Mouse (Mus musculus) limb, embryonic 14.5 days (tissue): Measurements from ENCODE around the gene Rps6ka5. TPM values are rescaled to one million over a fixed set of nuclear protein-coding genes. Genes with fewer than 3 reads are reported as not detected.

Source experiments
- ATAC-seq: fragments of 200-750 bp; cut with Nextera tagmentation; 2 replicates; pipeline ENCODE4 v1.8.0; 2017; ENCODE audit warnings: low read depth, moderate number of reproducible peaks, moderate TSS enrichment; ENCODE audit not compliant: low FRiP score
- DNase-seq: peaks from one replicate; pipeline ENCODE4 v3.0.0-alpha.2; 2015; ENCODE audit warnings: low spot score
- H3K27ac ChIP-seq: fragments of 300-500 bp; sonication (generic); replicated peaks from 2 replicates; pipeline ENCODE4 v1.5.1; 2014; ENCODE audit warnings: low read depth, mild to moderate bottlenecking, low read length, moderate library complexity, mixed read lengths
- H3K27me3 ChIP-seq: fragments of 300-500 bp; sonication (generic); 2 replicates; pipeline ENCODE4 v1.6.1; 2014; ENCODE audit warnings: low read length, mixed read lengths; ENCODE audit not compliant: control insufficient read depth, insufficient read depth
- H3K36me3 ChIP-seq: fragments of 300-500 bp; sonication (generic); 2 replicates; pipeline ENCODE4 v1.6.1; 2014; ENCODE audit warnings: mild to moderate bottlenecking, low read length, moderate library complexity, mixed read lengths; ENCODE audit not compliant: control insufficient read depth, insufficient read depth
- H3K4me1 ChIP-seq: fragments of 300-500 bp; sonication (generic); 2 replicates; pipeline ENCODE4 v1.6.1; 2014; ENCODE audit warnings: antibody characterized with exemption, low read length, mixed read lengths; ENCODE audit not compliant: control insufficient read depth, insufficient read depth
- H3K4me2 ChIP-seq: fragments of 300-500 bp; sonication (generic); replicated peaks from 2 replicates; pipeline ENCODE4 v1.6.1; 2014; ENCODE audit warnings: low read depth, mild to moderate bottlenecking, low read length, moderate library complexity; ENCODE audit not compliant: severe bottlenecking
- H3K4me3 ChIP-seq: fragments of 300-500 bp; sonication (generic); replicated peaks from 2 replicates; pipeline ENCODE4 v1.5.1; 2014; ENCODE audit warnings: low read length
- H3K9ac ChIP-seq: fragments of 300-500 bp; sonication (generic); 2 replicates; pipeline ENCODE4 v1.6.1; 2014; ENCODE audit warnings: mild to moderate bottlenecking, low read depth, low read length, moderate library complexity; ENCODE audit not compliant: severe bottlenecking
- H3K9me3 ChIP-seq: fragments of 300-500 bp; sonication (generic); 2 replicates; pipeline ENCODE4 v1.6.1; 2016; ENCODE audit warnings: low read length; ENCODE audit not compliant: control insufficient read depth
- POLR2A ChIP-seq: fragments of 200-500 bp; IDR thresholded peaks from 2 replicates; pipeline ENCODE4 v1.8.0; 2012; ENCODE audit warnings: inconsistent platforms, mild to moderate bottlenecking, moderate library complexity, borderline replicate concordance; ENCODE audit not compliant: insufficient read depth, insufficient read length; ENCODE audit errors: extremely low read depth
- WGBS: fragments of 180-500 bp; shearing (Covaris S2); extraction: QIAGEN DNeasy Blood & Tissue Kit; methylation state at CpG from one replicate; pipeline ENCODE4 v1.1.7; 2014; 5-methylcytosine and 5-hydroxymethylcytosine counted together
- polyA plus RNA-seq, 2 experiments: library from polyadenylated mRNA; depleted of rRNA in 1 of 2; stranded (reverse) in 1 of 2; unstranded in 1 of 2; fragments of >200 nt; fragmentation: Nextera tagmentation in 1 of 2; extraction: Ambion mirVana in 1 of 2; gene quantifications; 2 replicates each; pipeline versions ENCODE4 v1.2.1 to v1.2.3; 2012 to 2014

Rps6ka5 gene
- polyA plus RNA-seq, 2 experiments, result 4.4 to 5.7 TPM

DNA sequence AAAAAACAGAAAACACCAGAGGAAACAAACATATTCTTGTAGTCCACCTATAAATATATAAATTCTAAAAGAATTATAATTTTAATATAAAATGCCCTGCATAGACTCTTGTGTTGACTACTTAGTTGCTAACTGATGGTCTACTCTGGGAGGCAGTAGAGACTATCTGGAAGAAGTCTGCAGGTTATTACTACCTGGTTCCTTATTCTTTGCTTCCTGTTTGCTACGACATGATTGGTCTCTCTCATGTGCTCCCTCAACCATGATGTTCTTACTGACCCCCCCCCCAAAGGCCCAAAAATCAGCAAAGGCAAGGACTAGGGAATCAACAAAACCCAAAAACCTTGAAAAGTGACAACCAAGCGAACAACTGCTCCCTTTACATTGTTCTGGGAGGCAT, 66.7 kb downstream of the Rps6ka5 start:
- H3K4me2 ChIP-seq, result no peak overlapping the region
- no peaks in the 10 kb centered on the region for H3K4me1 ChIP-seq
- H3K27me3 ChIP-seq, result no peaks in the 10 kb centered on the region
- no peaks in the 10 kb centered on the region for H3K36me3 ChIP-seq
- TF ChIP-seq POLR2A, result no peak
- DNase-seq, result no peak
- no peaks in the 10 kb centered on the region for H3K9me3 ChIP-seq
- H3K27ac ChIP-seq, result no peak overlapping the region
- no peak overlapping the region for H3K9ac ChIP-seq
- H3K4me3 ChIP-seq, result no peak overlapping the region
- 90% methylated on average over 2 of the region's 2 CpGs for WGBS
- no peak for ATAC-seq

DNA sequence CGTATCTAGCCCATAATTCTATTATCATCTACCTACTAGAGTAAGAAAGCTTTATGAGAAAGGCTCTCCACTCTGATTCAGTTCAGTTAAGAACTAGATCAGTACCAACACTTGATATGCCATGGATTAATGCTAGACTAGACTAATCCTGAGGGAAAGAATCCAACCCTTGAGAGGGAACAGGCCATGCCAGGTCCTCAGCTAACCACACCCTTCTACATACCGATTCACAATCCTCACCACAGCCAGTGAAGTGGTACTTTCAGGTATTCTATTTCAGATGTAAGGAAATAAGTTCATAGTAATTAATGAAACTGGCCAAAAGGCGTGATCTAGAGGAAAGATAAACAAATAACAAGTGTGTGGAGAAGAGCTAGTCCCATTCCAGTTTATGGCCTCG, 70.8 kb downstream of the Rps6ka5 start:
- no peak for TF ChIP-seq POLR2A
- no peak overlapping the region for H3K4me2 ChIP-seq
- H3K27me3 ChIP-seq, result no peaks in the 10 kb centered on the region
- ATAC-seq (no peak), DNase-seq (no peak)
- 0 out of 2 replicates have a peak, but pooled peaks cover 4% of the 10 kb centered on the region for H3K36me3 ChIP-seq
- 85% methylated on average over 4 of the region's 4 CpGs for WGBS
- no peak overlapping the region for H3K4me3 ChIP-seq
- H3K9me3 ChIP-seq, result no peaks in the 10 kb centered on the region
- H3K27ac ChIP-seq, result no peak overlapping the region
- H3K9ac ChIP-seq, result no peak overlapping the region
- no peaks in the 10 kb centered on the region for H3K4me1 ChIP-seq

DNA sequence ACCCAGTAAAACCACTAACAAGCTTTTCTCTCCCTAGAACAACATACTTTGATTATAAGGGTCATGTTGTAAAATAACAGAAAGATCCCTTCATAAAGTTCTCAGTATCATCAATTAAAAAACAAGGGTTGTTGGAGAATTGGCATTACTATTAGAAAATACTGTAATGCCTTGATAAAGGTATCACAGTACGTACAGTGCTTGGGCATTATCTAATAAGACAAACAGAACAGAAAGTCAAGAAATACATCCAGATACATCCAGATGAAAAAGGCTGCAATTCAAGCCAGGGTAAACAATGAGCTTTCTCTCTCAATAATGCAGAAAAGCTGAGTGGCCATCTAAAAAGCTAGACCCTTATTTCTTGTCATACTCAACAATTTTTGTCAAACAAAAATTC, 84.8 kb downstream of the Rps6ka5 start:
- Histone ChIP-seq H3K4me1 (peaks cover 9% of the 10 kb centered on the region; the same call in 1 of the 2 replicates), H3K9me3 (no peaks in the 10 kb centered on the region), H3K36me3 (no peaks in the 10 kb centered on the region), H3K9ac (no peak overlapping the region), H3K27ac (no peak overlapping the region), H3K27me3 (no peaks in the 10 kb centered on the region), H3K4me3 (no peak overlapping the region), H3K4me2 (no peak overlapping the region)
- DNase-seq (no peak), ATAC-seq (no peak)
- TF ChIP-seq POLR2A, result no peak
- WGBS, result 89% methylated on average over 1 of the region's 1 CpGs

DNA sequence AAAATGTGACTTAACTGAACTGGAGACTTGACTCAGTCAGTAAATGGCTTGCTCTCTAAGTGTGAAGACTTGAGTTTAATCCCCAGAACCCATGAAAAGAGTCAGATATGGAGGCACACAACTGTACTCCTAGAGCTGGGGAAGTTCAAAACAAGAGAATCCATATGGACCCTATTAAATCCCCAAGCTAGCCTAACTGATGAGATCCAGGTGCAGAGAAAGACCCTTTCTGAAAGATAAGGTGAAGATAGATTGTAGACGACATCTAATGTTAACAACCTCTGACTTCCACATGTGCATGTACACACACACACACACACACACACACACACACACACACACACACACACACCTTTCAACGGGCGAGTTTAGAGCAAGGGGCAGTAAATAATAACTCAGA, 86.1 kb downstream of the Rps6ka5 start:
- H3K36me3 ChIP-seq, result no peaks in the 10 kb centered on the region
- DNase-seq, result peak; percentile 8

GRCm38 (mm10) chr12:100639680-100640079, 87.1 kb downstream of the Rps6ka5 start:
- Histone ChIP-seq H3K27ac (no peak overlapping the region; the same call in 1 of the 2 replicates), H3K36me3 (no peaks in the 10 kb centered on the region), H3K4me2 (no peak overlapping the region), H3K4me3 (no peak overlapping the region), H3K27me3 (no peaks in the 10 kb centered on the region), H3K4me1 (peaks cover 9% of the 10 kb centered on the region; the same call in 1 of the 2 replicates), H3K9me3 (no peaks in the 10 kb centered on the region), H3K9ac (no peak overlapping the region)
- ATAC-seq (peak; percentile 65; the same call in 1 of the 2 replicates), DNase-seq (peak; percentile 56)
- 27% methylated on average over 7 of the region's 7 CpGs for WGBS
- TF ChIP-seq POLR2A, result no peak

More for the DNA sequence above, 86.1 kb downstream of the Rps6ka5 start:
- Histone ChIP-seq H3K9ac (no peak overlapping the region), H3K4me2 (no peak overlapping the region), H3K27me3 (no peaks in the 10 kb centered on the region), H3K4me3 (no peak overlapping the region), H3K4me1 (peaks cover 9% of the 10 kb centered on the region; the same call in 1 of the 2 replicates), H3K27ac (no peak overlapping the region), H3K9me3 (no peaks in the 10 kb centered on the region)
- 11% methylated on average over 3 of the region's 3 CpGs for WGBS
- no peak for TF ChIP-seq POLR2A
- no peak for ATAC-seq

GRCm38 (mm10) chr12:100637886-100638285, 88.9 kb downstream of the Rps6ka5 start:
- no peak for ATAC-seq
- TF ChIP-seq POLR2A, result no peak
- WGBS, result 88% methylated on average over 8 of the region's 8 CpGs

More at GRCm38 (mm10) chr12:100637886-100638285, 88.9 kb downstream of the Rps6ka5 start:
- Histone ChIP-seq H3K4me2 (no peak overlapping the region), H3K9ac (no peak overlapping the region), H3K27me3 (no peaks in the 10 kb centered on the region), H3K4me3 (no peak overlapping the region), H3K27ac (no peak overlapping the region), H3K9me3 (no peaks in the 10 kb centered on the region), H3K36me3 (no peaks in the 10 kb centered on the region), H3K4me1 (peaks cover 9% of the 10 kb centered on the region; the same call in 1 of the 2 replicates)
- DNase-seq, result no peak
